Mouse (Mus musculus): ENCODE measurements around the gene A630095N17Rik. TPM values are rescaled to one million over a fixed set of nuclear protein-coding genes. Genes with fewer than 3 reads are reported as not detected.

The A630095N17Rik gene
- polyA plus RNA-seq, 1 experiment, result not detected

- H3K4me3 ChIP-seq (ENCODE audit: control insufficient read depth, insufficient read depth, low read length), result no peak overlapping the region
- no peaks in the 10 kb centered on the region for H3K36me3 ChIP-seq (ENCODE audit: control insufficient read depth, insufficient read depth, low read length)
- H3K4me1 ChIP-seq (replicated peaks; ENCODE audit: control insufficient read depth, insufficient read depth, low read length), result no peaks in the 10 kb centered on the region
- no peak overlapping the region for H3K27ac ChIP-seq (ENCODE audit: control insufficient read depth, insufficient read depth, low read length)
- H3K27me3 ChIP-seq (ENCODE audit: control insufficient read depth, insufficient read depth, low read length), result peaks cover 7% of the 10 kb centered on the region; the same call in 1 of the 2 replicates
- no peak for TF ChIP-seq POLR2A (IDR thresholded peaks at IDR 0.05; ENCODE audit: control insufficient read depth, extremely low read depth, insufficient read depth, low read length, poor library complexity)
- TF ChIP-seq CTCF (IDR thresholded peaks at IDR 0.05; ENCODE audit: borderline replicate concordance, control insufficient read depth, extremely low read depth, insufficient read depth, low read length, poor library complexity), result no peak
- no peak for DNase-seq
Observed at GRCm38 (mm10) chr1:75261278-75261677, 29.4 kb upstream of the A630095N17Rik start.

GRCm38 (mm10) chr1:75255516-75256046, 23.7 kb upstream of the A630095N17Rik start:
- Histone ChIP-seq H3K4me3 (ENCODE audit: control insufficient read depth, insufficient read depth, low read length) (no peak overlapping the region), H3K4me1 (replicated peaks; ENCODE audit: control insufficient read depth, insufficient read depth, low read length) (peaks cover 26% of the 10 kb centered on the region), H3K27me3 (ENCODE audit: control insufficient read depth, insufficient read depth, low read length) (no peaks in the 10 kb centered on the region; the same call in 1 of the 2 replicates), H3K27ac (ENCODE audit: control insufficient read depth, insufficient read depth, low read length) (0 out of 2 replicates have a peak overlapping the region, but pooled peaks have one; percentile 54), H3K36me3 (ENCODE audit: control insufficient read depth, insufficient read depth, low read length) (no peaks in the 10 kb centered on the region)
- WGBS, result 24% methylated on average over 10 of the region's 10 CpGs
- TF ChIP-seq CTCF (IDR thresholded peaks at IDR 0.05; ENCODE audit: borderline replicate concordance, control insufficient read depth, extremely low read depth, insufficient read depth, low read length, poor library complexity) (no peak), POLR2A (IDR thresholded peaks at IDR 0.05; ENCODE audit: control insufficient read depth, extremely low read depth, insufficient read depth, low read length, poor library complexity) (no peak)
- peak; percentile 63 for DNase-seq

GRCm38 (mm10) chr1:75254625-75255013, 22.7 kb upstream of the A630095N17Rik start:
- Histone ChIP-seq H3K4me3 (ENCODE audit: control insufficient read depth, insufficient read depth, low read length) (no peak overlapping the region), H3K4me1 (replicated peaks; ENCODE audit: control insufficient read depth, insufficient read depth, low read length) (peaks cover 29% of the 10 kb centered on the region), H3K27me3 (ENCODE audit: control insufficient read depth, insufficient read depth, low read length) (no peaks in the 10 kb centered on the region), H3K36me3 (ENCODE audit: control insufficient read depth, insufficient read depth, low read length) (no peaks in the 10 kb centered on the region), H3K27ac (ENCODE audit: control insufficient read depth, insufficient read depth, low read length) (no peak overlapping the region)
- TF ChIP-seq POLR2A (IDR thresholded peaks at IDR 0.05; ENCODE audit: control insufficient read depth, extremely low read depth, insufficient read depth, low read length, poor library complexity), result no peak
- no peak for TF ChIP-seq CTCF (IDR thresholded peaks at IDR 0.05; ENCODE audit: borderline replicate concordance, control insufficient read depth, extremely low read depth, insufficient read depth, low read length, poor library complexity)
- no peak for DNase-seq
- WGBS, result 82% methylated on average over 8 of the region's 8 CpGs

GRCm38 (mm10) chr1:75253849-75254624, 22.1 kb upstream of the A630095N17Rik start:
- Histone ChIP-seq H3K4me1 (replicated peaks; ENCODE audit: control insufficient read depth, insufficient read depth, low read length) (peaks cover 29% of the 10 kb centered on the region), H3K36me3 (ENCODE audit: control insufficient read depth, insufficient read depth, low read length) (no peaks in the 10 kb centered on the region)
- WGBS, result 63% methylated on average over 16 of the region's 16 CpGs

GRCm38 (mm10) chr1:75253029-75253428, 21.1 kb upstream of the A630095N17Rik start:
- no peak for DNase-seq
- Histone ChIP-seq H3K4me3 (ENCODE audit: control insufficient read depth, insufficient read depth, low read length) (no peak overlapping the region), H3K4me1 (replicated peaks; ENCODE audit: control insufficient read depth, insufficient read depth, low read length) (peaks cover 36% of the 10 kb centered on the region), H3K27ac (ENCODE audit: control insufficient read depth, insufficient read depth, low read length) (no peak overlapping the region), H3K36me3 (ENCODE audit: control insufficient read depth, insufficient read depth, low read length) (no peaks in the 10 kb centered on the region), H3K27me3 (ENCODE audit: control insufficient read depth, insufficient read depth, low read length) (no peaks in the 10 kb centered on the region)
- 90% methylated on average over 16 of the region's 16 CpGs for WGBS
- TF ChIP-seq CTCF (IDR thresholded peaks at IDR 0.05; ENCODE audit: borderline replicate concordance, control insufficient read depth, extremely low read depth, insufficient read depth, low read length, poor library complexity), result no peak
- no peak for TF ChIP-seq POLR2A (IDR thresholded peaks at IDR 0.05; ENCODE audit: control insufficient read depth, extremely low read depth, insufficient read depth, low read length, poor library complexity)

More at GRCm38 (mm10) chr1:75253849-75254624, 22.1 kb upstream of the A630095N17Rik start:
- H3K27ac ChIP-seq (ENCODE audit: control insufficient read depth, insufficient read depth, low read length), result no peak overlapping the region
- H3K4me3 ChIP-seq (ENCODE audit: control insufficient read depth, insufficient read depth, low read length), result no peak overlapping the region
- no peaks in the 10 kb centered on the region for H3K27me3 ChIP-seq (ENCODE audit: control insufficient read depth, insufficient read depth, low read length)
- no peak for TF ChIP-seq POLR2A (IDR thresholded peaks at IDR 0.05; ENCODE audit: control insufficient read depth, extremely low read depth, insufficient read depth, low read length, poor library complexity)
- TF ChIP-seq CTCF (IDR thresholded peaks at IDR 0.05; ENCODE audit: borderline replicate concordance, control insufficient read depth, extremely low read depth, insufficient read depth, low read length, poor library complexity), result no peak
- DNase-seq, result peak; percentile 86

- Histone ChIP-seq H3K4me3 (ENCODE audit: control insufficient read depth, insufficient read depth, low read length) (no peak overlapping the region), H3K27ac (ENCODE audit: control insufficient read depth, insufficient read depth, low read length) (no peak overlapping the region), H3K36me3 (ENCODE audit: control insufficient read depth, insufficient read depth, low read length) (no peaks in the 10 kb centered on the region), H3K4me1 (replicated peaks; ENCODE audit: control insufficient read depth, insufficient read depth, low read length) (peaks cover 38% of the 10 kb centered on the region), H3K27me3 (ENCODE audit: control insufficient read depth, insufficient read depth, low read length) (no peaks in the 10 kb centered on the region)
- DNase-seq, result no peak
- 92% methylated on average over 13 of the region's 13 CpGs for WGBS
- no peak for TF ChIP-seq POLR2A (IDR thresholded peaks at IDR 0.05; ENCODE audit: control insufficient read depth, extremely low read depth, insufficient read depth, low read length, poor library complexity)
- no peak for TF ChIP-seq CTCF (IDR thresholded peaks at IDR 0.05; ENCODE audit: borderline replicate concordance, control insufficient read depth, extremely low read depth, insufficient read depth, low read length, poor library complexity)
Observed at GRCm38 (mm10) chr1:75252308-75252707, 20.4 kb upstream of the A630095N17Rik start.
